In the genomic region with DNA sequence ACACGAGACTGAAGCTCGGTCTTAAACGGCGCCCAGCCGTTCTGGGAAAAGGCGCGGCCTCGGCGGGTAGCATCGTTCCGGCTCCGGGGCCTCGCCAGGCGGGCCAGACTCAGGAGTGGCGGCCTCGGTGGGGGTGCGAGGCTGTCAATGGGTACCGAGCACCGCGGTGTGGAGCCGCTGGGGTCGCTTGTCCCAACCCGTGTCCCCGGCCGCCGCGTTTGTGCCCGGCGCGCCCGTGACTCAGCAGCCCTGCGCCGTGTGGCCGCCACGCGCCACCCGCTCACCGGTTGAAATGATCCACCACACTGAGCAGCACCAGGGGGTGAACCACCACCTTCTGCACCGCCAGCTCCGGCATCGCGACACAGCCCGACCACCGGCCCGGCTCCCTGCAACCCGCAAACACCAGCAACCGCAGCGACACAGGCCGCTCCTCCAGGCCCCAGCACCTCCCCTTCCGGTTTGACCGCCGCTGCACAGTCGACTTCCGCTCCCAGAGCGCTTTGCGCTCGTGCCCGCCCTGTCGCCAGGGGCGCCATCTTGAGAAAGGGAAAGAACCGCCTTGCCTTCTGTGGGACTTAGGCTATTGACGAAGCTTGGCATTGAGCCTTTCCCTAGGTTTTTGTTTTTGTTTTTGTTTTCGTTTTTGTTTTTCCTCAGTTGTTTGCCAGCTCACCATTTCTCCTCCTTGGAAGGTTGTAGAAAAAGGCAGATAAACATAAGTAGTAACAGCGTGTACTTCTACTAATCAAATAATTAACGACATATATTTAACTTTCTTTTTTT, we compare ENCODE assay signal across 8 mouse cellular contexts. TPM values are rescaled to one million over a fixed set of nuclear protein-coding genes. Genes with fewer than 3 reads are reported as not detected.
DNase-seq lines count a peak whose midpoint lies in the region; ATAC-seq lines count a peak whose summit lies in the region.

TSS of gene Psmd7 (minus strand) at position 470 of the 786 bp plus-strand sequence.

- H3K36me3 ChIP-seq in heart, embryonic 14.5 days (ENCODE audit: control insufficient read depth, insufficient read depth, low read length) = peaks cover 32% of the 10 kb centered on the region
- peaks cover 34% of the 10 kb centered on the region for H3K36me3 ChIP-seq in liver, embryonic 13.5 days
- peaks cover 18% of the 10 kb centered on the region for H3K36me3 ChIP-seq in stomach, embryonic 16.5 days (ENCODE audit: control insufficient read depth, insufficient read depth, low read length)

- peak; percentile 92 for ATAC-seq in heart, embryonic 14.5 days (ENCODE audit: insufficient number of reproducible peaks, insufficient read depth, low FRiP score, low read depth)
- ATAC-seq in liver, embryonic 13.5 days (ENCODE audit: low read depth) = peak; percentile 95
- peak; percentile 96 for ATAC-seq in stomach, embryonic 16.5 days (ENCODE audit: insufficient read depth, low FRiP score)

- H3K4me3 ChIP-seq in brown adipose tissue, adult 24 weeks (ENCODE audit: insufficient read depth, low read depth, low read length) = peak within 1 kb of the TSS; percentile 97
- H3K4me3 ChIP-seq in heart, embryonic 14.5 days (ENCODE audit: control insufficient read depth in 1 of 2, insufficient read depth in 1 of 2, low read depth in 1 of 2, low read length in 2 of 2) = peak within 1 kb of the TSS; percentile 61 to 95
- H3K4me3 ChIP-seq in liver, embryonic 13.5 days (replicated peaks) = peak within 1 kb of the TSS; percentile 94
- peak within 1 kb of the TSS; percentile 81 for H3K4me3 ChIP-seq in stomach, embryonic 16.5 days (replicated peaks; ENCODE audit: low read length)

- peak within 1 kb of the TSS; percentile 94 for H3K27ac ChIP-seq in brown adipose tissue, adult 24 weeks (replicated peaks; ENCODE audit: low read depth, low read length)
- H3K27ac ChIP-seq in heart, embryonic 14.5 days (replicated peaks in 1 of 2; ENCODE audit: control insufficient read depth in 1 of 2, insufficient read depth in 1 of 2, low read depth in 2 of 2, low read length in 2 of 2) = peak within 1 kb of the TSS; percentile 68 to 79
- peak within 1 kb of the TSS; percentile 85 for H3K27ac ChIP-seq in liver, embryonic 13.5 days
- peak within 1 kb of the TSS; percentile 70 for H3K27ac ChIP-seq in stomach, embryonic 16.5 days (ENCODE audit: low read length)

- peak; percentile 94 for DNase-seq in CD4-positive, CD25-positive, alpha-beta regulatory T cell, adult 2 months (ENCODE audit: low read depth, low spot score)
- peak; percentile 76 for DNase-seq in fibroblast of lung, adult 2 months (ENCODE audit: low read depth)
- peak; percentile 94 for DNase-seq in kidney, postnatal 14 days
- peak; percentile 93 for DNase-seq in liver, embryonic 13.5 days
- peak; percentile 96 for DNase-seq in neural tube, embryonic 10.5 days (ENCODE audit: extremely low spot score, low spot score)

- H3K4me1 ChIP-seq in brown adipose tissue, adult 24 weeks (ENCODE audit: control insufficient read depth, insufficient read depth, insufficient read length, low read length) = peaks cover 3% of the 10 kb centered on the region; the same call in 1 of the 2 replicates
- peaks cover 0 to 10% of the 10 kb centered on the region in 2 experiments; a peak in 2 of 4 replicates for H3K4me1 ChIP-seq in heart, embryonic 14.5 days (ENCODE audit: control insufficient read depth in 2 of 2, insufficient read depth in 2 of 2, low read length in 2 of 2)
- peaks cover 23% of the 10 kb centered on the region for H3K4me1 ChIP-seq in liver, embryonic 13.5 days (replicated peaks)
- peaks cover 10% of the 10 kb centered on the region for H3K4me1 ChIP-seq in stomach, embryonic 16.5 days (ENCODE audit: control insufficient read depth, insufficient read depth, low read length)

- H3K9ac ChIP-seq in heart, embryonic 14.5 days (ENCODE audit: low read length) = peak within 1 kb of the TSS; percentile 94
- peak within 1 kb of the TSS; percentile 94 for H3K9ac ChIP-seq in liver, embryonic 13.5 days
- H3K9ac ChIP-seq in stomach, embryonic 16.5 days (ENCODE audit: low read length) = peak within 1 kb of the TSS; percentile 90

- WGBS in heart, embryonic 14.5 days = 2% methylated on average over 65 of the region's 65 CpGs
- 2% methylated on average over 65 of the region's 65 CpGs for WGBS in liver, embryonic 13.5 days (ENCODE audit: insufficient replicate concordance)
- 2% methylated on average over 65 of the region's 65 CpGs for WGBS in stomach, embryonic 16.5 days

- H3K27me3 ChIP-seq in heart, embryonic 14.5 days (ENCODE audit: control insufficient read depth, insufficient read depth, low read length) = no peaks in the 10 kb centered on the region
- H3K27me3 ChIP-seq in liver, embryonic 13.5 days = no peaks in the 10 kb centered on the region
- H3K27me3 ChIP-seq in stomach, embryonic 16.5 days (ENCODE audit: control insufficient read depth, insufficient read depth, low read length) = no peaks in the 10 kb centered on the region

- peak within 1 kb of the TSS; percentile 82 for H3K4me2 ChIP-seq in heart, embryonic 14.5 days (ENCODE audit: low read length)
- peak within 1 kb of the TSS; percentile 82 for H3K4me2 ChIP-seq in liver, embryonic 13.5 days
- H3K4me2 ChIP-seq in stomach, embryonic 16.5 days (ENCODE audit: low read depth, low read length) = peak within 1 kb of the TSS; percentile 68

- H3K9me3 ChIP-seq in heart, embryonic 14.5 days (ENCODE audit: control insufficient read depth, low read length) = no peaks in the 10 kb centered on the region
- H3K9me3 ChIP-seq in liver, embryonic 13.5 days (replicated peaks) = no peaks in the 10 kb centered on the region
- H3K9me3 ChIP-seq in stomach, embryonic 16.5 days (replicated peaks; ENCODE audit: control insufficient read depth, low read length) = no peaks in the 10 kb centered on the region

RNA-seq across cellular contexts. Expression of gene Psmd7, which starts in this region (rescaled TPM):
- 82.8 and 91.3 TPM in 2 replicates for polyA plus RNA-seq in brown adipose tissue, adult 24 weeks (2012; ENCODE audit: insufficient read depth, insufficient read length, missing spikeins)
- 176 and 179 TPM in 2 replicates for polyA plus RNA-seq in heart, embryonic 14.5 days (2014; fragmentation: Nextera tagmentation; extraction: Ambion mirVana)
- 209 and 225 TPM in 2 replicates for polyA plus RNA-seq in liver, embryonic 13.5 days (2015; fragmentation: Nextera tagmentation; extraction: Ambion mirVana)
- 223 and 227 TPM in 2 replicates for polyA plus RNA-seq in stomach, embryonic 16.5 days (2015; fragmentation: Nextera tagmentation; extraction: Ambion mirVana)

Comparison
In these comparisons a context has a peak if more than half of its experiments do, and no peak if none do; other contexts are left out.
1. Peak in every context shown above with its lines: DNase-seq, ATAC-seq, H3K4me3 ChIP-seq and H3K27ac ChIP-seq.